Mouse (Mus musculus) retina, embryonic 14.5 days (tissue): ENCODE results near the gene Nsg1.

Experiments
- DNase-seq: peaks from one replicate; pipeline ENCODE4 v3.0.0-alpha.2; 2015; ENCODE audit warnings: low spot score

Gene Nsg1

DNA sequence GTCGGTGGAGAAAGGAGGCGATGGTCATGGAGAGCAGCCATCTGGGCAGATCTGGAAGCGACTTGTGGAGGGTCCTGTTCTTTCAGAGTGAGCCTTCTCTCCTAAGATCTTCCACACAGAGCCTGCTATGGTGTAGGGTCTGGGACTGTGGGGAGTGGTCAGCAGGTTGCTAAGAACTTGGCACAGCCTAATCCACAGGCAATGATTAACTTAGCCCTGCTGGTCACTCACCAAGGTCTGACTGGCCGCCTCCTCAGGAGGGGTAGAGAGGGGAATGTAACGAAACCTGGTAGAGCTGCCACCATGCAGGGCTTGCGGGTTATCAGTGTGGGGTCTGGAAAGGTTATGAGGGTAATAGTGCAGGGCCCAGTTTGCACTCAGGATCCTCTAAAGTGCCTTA, 18.8 kb downstream of the Nsg1 start:
- no peak for DNase-seq

DNA sequence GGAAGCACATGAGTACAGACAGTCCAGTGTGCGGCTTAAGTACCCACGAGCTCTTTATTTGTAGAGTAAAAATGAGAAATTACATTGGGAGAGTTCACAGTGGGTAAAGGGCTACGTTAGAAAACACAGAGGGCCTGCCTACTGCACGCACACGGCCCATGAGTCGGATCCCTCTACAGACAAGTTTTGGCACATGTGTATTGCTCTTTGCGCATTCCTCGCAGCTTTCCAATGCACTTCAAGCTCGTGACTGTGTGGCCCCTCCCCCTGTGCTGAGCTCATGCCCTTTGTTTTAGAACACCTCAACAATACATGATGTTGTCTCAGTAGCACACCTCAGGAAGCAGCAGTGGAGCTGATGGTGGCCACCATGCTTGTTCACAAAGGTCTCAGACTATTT, 22.5 kb downstream of the Nsg1 start:
- DNase-seq = no peak

DNA sequence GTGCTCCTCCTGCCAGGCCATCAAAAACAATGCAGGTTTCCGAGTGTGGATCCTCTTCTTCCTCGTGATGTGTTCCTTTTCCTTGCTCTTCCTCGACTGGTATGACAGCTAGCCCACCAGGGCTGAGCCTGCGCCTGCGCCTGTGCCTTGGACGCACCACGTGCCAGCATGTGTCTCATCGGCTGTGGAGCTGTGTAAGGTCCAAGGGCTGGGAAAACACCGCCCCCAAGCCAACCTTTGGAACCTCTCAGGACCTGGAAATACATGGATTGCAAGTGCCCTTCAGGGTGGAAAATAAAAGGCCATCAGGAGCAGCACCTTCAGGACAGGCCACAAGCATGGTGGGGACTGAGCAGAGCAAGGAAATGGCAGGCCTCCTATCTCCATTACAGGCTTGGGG, 23.5 kb downstream of the Nsg1 start:
- no peak for DNase-seq

DNA sequence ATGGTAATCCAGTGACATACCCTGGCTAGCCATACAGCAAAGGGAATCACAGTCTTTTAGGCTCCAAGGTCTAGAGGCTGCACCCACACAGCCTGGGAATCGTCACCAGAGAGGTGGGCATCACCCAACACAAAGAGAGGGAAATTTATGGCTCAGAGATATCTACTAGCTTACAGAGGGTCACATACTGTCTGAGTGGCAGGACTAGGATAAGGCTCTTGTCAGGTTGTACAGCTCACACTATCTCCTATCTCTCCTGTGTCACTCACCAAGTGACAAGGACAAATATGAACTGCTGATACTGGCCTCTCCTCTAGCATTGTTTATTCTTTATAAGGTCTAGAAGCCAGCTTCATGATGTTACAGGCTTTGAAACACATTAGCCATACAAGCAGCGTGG, 30.4 kb downstream of the Nsg1 start:
- DNase-seq = no peak

DNA sequence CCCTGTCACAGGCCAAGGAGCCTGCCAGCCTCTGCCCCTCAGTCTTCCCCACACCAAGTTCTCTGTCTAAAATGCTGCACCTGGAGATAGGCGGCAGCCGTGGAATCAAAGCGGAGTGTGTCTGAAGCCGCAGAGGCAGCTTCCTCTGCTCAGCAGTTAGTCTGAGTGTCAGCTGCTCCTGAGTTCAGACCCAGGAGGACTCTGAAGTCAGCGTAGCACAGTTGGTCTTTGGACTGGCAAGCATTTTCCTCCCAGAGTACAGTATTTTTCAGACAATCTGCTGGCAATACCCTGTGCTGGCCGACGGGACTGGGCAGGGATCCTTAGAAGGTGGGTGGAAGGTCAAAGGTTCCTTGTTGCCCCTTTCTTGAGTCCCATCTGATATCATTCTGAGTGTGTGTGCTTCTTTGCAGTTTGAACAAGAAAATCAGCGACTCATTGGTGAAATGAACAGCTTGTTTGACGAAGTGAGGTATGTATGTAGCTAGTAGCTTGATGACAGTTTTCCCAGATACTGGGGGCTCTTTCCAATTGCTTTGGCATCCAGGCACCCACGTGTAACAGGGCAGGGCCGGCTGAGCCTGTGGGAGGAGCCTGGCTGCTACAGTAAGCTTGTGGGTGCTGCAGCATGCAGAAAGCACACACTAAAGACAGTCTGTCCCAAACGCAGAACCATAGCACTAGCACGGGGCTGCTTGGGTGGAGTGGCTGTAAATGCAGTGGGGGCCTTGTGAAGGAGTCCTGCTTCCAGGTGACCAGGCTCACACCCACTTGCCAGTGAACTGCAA, 33.0 kb downstream of the Nsg1 start:
- DNase-seq = no peak

DNA sequence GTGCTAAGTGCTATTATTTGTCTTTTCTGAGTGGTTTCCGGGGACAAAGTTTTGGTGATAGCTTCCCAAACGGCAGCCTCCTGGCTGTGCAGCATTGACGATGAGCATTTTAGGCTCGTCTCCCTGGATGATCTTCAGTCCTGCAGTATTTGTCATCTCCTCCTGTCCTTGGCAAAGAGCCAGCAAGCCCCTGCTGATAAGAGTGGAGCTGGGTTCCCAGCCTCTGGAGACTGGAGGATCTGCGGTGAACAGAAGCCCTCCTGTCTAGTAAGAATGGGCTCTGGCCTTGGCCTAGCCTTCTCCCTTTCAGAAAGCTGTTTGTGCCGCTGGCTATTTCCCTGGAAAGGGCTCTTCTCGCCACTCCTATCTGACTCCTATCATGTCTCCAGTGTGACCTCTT, 38.0 kb downstream of the Nsg1 start:
- DNase-seq = no peak

DNA sequence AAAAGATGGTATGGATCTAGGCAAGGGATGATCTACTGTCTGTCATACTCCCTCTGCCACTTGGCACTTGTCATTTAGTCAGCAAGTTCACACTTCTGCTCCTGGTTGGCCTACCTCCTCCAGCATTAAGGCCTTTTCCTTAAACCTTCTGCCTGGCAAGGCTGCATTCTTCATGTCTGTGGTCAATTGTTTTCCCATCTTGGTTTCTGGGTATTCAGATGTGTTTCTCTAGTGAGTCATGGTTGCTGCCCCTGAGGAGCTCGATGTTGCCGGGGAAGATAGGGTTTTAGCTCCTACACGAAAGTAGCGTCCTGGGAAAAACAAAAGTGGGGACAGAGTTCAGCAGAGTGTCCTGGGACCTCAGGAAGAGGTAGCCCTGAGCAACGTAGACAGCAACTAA, 40.4 kb downstream of the Nsg1 start:
- DNase-seq = no peak

DNA sequence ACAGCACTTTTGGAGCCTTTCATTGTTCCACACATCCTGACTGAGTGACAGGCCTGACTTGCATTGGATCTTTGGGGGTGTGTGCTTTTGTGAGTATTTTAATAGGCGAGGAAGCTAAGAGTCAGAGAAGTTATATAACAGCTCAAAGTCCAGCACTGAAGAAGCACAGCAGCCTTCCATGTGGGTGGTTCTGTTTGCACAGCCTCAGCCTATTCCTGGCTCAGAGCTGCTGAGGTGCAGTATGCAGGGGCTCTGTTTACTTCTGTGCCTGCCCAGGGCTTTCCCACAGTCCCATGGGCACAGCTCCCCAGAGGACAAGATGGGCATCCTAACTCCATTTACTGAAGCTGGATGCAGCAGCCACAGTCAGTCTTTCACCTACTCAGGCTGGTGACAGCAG, 42.7 kb downstream of the Nsg1 start:
- no peak for DNase-seq

DNA sequence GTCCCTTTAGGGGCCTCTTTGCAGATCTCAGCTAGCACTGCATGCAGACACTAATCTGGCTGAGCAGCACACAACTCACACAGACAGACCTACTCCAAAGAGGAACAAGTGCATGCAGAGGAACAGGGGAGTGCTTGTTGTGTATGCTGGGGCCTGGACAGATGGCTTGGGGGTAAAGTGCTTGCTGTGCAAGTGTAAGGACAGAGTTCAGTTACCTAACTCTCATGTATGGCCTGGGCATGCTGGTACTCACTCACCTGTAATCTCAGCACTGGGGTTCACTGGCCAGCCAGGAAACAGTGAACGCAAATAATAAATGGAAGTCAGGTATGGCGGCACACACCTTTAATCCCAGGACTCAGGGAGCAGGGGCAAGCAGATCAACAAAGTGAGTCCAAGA, 45.2 kb downstream of the Nsg1 start:
- no peak for DNase-seq

DNA sequence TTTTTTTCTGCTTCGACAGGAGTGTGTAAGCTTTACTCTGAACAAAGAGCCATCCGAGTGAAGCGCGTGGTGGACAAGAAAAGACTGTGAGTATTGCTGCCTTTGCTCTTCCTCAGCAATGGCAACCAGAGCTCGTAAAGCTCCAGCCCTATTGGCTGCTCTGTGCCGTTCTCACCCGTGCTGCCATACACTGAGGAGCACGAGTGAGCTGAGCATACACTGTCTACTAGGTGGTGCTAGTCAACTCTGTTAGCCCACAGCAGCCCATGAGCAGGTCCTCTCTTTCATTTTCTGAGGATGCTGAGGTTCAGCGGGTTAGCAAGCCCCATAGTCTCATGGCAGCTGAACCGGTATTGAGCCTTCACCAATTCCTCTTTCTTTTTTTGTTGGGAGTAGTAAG, 52.9 kb downstream of the Nsg1 start:
- no peak for DNase-seq

DNA sequence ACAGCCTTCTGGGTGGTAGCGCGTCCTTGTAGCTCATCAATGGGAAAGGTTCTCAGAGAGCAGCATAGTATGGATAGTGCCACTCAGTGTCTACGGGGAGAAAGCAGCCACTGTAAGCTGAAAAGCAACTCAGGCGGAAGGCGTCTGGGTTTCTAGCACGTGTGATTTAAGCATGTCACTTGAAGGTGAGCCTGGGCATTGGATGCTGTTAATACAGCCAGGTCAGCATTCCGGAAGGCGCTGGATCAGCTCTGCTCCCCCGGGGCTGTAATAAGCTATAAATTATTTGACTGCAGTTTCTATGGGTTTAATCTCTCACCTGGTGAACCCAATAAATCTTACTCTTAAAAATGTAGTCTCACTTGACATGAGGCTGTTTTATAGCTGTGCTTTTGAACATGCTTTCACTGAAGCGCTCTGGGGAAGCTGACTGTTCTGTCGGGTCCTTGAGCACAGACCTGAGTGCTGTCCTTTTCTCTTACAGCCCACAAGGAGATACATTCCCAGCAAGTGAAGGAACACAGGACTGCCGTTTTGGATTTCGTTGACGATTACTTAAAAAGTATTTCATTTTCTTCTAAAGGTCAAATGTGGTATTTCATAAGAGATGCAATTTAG, 53.5 kb downstream of the Nsg1 start:
- no peak for DNase-seq

DNA sequence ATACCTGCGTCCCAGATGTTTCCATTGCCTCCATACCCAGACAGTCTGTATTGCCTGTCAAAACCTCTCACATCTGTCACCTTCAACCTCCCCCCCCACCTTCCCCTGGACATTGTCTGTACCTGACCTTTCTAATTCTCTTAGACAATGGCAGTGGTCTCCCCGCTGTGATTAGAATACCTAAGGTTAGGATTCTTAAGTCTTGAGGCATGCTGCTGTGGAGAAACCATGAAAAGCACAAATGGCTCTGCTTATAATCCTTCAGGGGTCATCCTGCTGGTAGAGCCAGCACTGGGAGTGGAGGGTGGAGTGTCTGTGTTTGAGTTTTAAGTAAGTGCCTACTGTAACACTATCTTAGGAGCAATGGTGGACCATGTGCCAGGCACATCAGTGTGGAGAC, 56.8 kb downstream of the Nsg1 start:
- no peak for DNase-seq

DNA sequence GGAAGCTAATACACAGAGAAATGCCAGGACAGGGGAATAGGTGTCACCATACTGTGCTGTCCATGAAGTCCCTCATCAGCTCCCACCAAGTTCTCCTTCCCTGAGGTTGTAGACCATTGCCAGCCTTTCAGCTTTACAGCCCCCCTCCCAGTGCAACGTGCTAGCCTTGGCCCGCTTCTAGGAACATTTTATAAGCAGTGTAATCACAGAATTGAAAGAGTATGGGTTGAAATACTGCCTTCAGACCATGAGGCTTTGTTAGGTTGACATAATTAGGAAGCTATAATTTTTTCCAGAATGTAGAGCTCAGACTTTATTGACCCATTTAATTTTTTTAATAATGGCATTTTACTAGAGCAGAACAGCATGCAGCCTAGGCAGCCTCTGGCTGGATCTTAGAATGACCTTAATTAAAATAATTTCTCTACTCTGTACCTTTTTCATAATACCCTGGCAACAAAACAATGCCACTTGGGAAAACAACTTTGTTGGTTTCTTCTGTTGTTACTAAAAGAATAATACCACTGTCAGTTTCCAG, 60.5 kb downstream of the Nsg1 start:
- no peak for DNase-seq

DNA sequence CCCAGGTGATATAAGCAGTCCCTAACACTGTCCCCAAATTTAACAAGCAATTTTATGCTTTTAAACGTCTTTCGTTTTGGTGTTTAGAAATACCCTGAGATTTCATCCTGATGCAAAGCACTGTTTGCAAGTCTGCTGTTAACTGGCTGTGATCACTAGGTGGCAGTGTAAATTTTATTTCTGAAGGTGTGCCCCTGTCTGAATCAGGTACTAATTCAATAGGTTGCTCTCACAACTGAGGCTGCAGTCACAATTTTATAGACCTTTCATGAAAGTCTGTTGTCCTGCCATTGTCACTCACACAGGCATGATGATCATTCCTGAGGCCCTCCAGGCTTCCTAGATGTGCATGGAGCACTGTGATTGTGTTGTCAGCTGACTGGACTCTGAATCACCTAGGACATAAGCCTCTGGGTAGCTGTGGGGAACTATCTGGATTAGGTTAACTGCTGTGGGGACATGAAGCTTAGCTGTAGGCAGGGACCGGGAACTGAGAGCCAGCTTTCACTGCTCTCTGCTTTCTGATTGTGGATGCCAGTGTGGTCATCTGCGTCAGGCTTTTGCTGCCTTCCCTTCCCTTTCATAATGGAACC, 62.1 kb downstream of the Nsg1 start:
- peak; percentile 49 for DNase-seq

DNA sequence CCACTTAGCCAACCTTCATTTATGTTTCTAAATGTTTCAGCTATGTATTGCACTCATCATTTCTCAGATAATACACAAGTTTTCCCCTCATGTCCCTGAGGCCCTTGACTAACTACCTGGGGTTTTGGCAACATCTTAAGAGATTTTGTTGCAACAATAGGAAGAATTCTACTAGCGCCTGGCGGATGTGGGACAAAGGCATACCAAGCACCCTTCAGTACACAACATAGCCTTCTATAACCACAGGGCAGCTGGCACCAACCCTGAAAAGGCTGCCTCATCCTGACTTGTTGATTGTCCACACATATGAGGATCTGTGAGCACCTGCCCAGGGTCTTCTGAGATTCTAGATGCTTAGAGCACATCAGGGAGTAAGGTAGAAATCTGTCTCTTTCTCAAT, 65.4 kb downstream of the Nsg1 start:
- no peak for DNase-seq

DNA sequence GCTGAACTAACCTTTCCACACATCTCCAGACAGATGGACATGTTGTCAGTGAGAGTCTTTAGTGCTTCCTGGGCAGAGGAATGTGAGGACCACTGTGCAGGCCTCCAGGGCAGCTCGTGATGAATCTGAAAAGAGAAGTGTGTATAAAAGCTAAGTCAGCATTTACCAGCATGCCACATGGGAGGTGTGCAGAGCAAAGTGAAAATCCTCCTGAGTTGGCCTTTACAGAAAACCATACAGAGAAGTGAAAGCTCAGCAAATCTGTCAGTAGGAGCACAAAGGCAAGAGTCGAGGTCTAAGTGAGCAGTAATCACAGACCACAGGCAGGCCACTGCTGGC, 67.8 kb downstream of the Nsg1 start:
- no peak for DNase-seq

DNA sequence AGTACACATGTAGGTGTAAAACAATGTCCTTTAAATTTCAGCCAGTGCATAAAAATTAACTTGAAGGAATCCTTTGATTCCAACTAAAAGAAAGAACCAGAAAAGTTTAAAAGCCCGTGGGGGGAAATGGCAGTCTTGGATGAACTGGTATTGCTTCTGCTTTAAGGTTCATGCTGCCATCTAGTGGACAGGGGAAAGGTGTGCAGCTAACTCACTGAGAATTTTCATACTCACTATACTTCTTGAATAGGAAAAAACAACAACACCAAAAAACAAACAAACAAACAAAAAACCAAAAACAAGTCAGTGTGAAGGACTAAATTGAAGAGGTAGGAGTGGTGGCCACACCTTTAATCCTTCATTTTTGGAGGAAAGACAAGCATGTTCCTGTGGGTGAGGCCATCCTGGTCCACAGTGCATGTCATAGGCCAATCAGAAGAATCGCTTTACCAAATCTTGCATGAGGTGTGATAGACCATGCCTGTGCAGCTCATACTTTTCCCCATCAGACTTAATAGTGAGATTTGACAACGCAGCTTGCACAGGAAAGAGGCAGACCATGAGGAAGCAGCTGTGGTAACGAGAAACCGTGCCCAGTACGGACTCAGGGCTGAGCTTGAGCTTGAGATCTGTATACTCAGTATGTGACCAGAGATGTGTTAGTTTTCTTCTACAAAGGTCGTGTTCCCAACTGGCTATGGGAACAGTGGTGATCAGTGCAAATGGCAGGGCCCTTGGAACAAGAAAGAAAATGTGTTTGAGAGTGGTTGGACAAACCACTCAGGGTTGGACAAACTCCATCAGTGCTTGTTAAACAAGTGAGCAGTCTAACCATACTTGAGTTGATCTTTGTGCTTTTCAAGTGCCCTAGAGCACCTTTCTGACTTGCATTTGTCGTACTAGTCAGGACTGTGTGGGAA, 68.4 kb downstream of the Nsg1 start:
- DNase-seq = peak; percentile 80

DNA sequence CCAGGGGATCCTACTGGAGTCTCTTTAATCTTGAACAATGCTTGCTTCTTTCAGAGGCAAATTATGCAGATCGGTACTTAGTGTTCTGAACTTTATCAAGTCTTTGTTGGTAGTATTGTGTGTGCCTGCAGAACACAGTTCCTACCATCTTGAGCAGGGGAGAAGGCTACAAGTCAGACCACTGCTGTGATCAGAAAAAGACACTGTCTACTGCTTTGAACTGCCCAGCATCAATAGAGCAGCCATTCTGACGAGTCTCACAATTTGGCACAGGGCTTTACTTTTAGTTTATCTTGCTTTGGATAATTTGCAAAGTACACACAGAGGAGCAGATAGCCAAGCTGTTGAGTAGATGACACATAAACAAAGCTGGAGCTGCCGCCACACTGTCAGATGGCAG, 69.1 kb downstream of the Nsg1 start:
- no peak for DNase-seq

DNA sequence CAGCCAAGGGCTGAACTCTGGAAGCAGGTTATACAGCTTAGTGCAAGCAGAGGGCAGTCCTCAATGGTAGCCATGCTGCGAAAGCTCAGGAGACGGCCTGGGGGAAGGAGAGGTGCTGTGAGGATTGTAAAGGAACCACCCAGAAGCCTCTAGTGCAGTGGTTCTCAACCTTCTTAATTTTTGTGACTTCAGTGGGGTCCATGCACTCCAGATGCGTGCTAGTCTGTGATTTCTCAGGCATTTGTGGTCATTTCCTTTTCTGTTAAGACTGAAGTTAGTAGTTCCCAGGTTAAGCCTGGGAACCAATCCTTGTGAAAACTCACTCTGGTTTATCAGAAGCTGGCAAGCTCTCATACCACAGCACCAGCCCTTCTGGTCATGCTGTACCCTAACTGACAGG, 69.6 kb downstream of the Nsg1 start:
- no peak for DNase-seq
